Mouse (Mus musculus): Measurements from ENCODE around the gene Lct. TPM values are rescaled to one million over a fixed set of nuclear protein-coding genes. Genes with fewer than 3 reads are reported as not detected.

The Lct gene
- polyA plus RNA-seq, 1 experiment: 0.06 TPM

- no peak overlapping the region for H3ac ChIP-seq (ENCODE audit: control insufficient read depth, insufficient read length, low read depth)
- H3K79me3 ChIP-seq (ENCODE audit: low read depth): no peaks in the 10 kb centered on the region
- TF ChIP-seq USF1 (IDR thresholded peaks at IDR 0.05; ENCODE audit: low read depth) (no peak), CEBPB (IDR thresholded peaks at IDR 0.05; ENCODE audit: low read depth) (no peak), MYOD1 (IDR thresholded peaks at IDR 0.05; ENCODE audit: control insufficient read depth, insufficient read length, low read depth) (no peak), CTCF (IDR thresholded peaks at IDR 0.05; ENCODE audit: control insufficient read depth, insufficient read depth, insufficient read length) (no peak), MAX (IDR thresholded peaks at IDR 0.05) (no peak), MYOG (IDR thresholded peaks at IDR 0.05; ENCODE audit: control insufficient read depth, extremely low read depth, insufficient read length) (no peak), FOSL1 (IDR thresholded peaks at IDR 0.05; ENCODE audit: insufficient read depth, low read length, poor library complexity, severe bottlenecking) (no peak)
- no peaks in the 10 kb centered on the region for H3K79me2 ChIP-seq (ENCODE audit: control insufficient read depth, insufficient read depth)
- no peaks in the 10 kb centered on the region for H3K36me3 ChIP-seq (ENCODE audit: control insufficient read depth, insufficient read depth)
- no peak overlapping the region for H3K4me3 ChIP-seq (ENCODE audit: insufficient read depth, poor library complexity, severe bottlenecking)
- H3K27me3 ChIP-seq (ENCODE audit: control insufficient read depth, insufficient read depth, insufficient read length): no peaks in the 10 kb centered on the region
Measured at GRCm38 (mm10) chr1:128290295-128290694, 37.8 kb downstream of the Lct start.

- Histone ChIP-seq H3K79me2 (ENCODE audit: control insufficient read depth, insufficient read depth) (no peaks in the 10 kb centered on the region), H3K36me3 (ENCODE audit: control insufficient read depth, insufficient read depth) (peaks cover 4% of the 10 kb centered on the region), H3K27me3 (ENCODE audit: control insufficient read depth, insufficient read depth, insufficient read length) (no peaks in the 10 kb centered on the region), H3K79me3 (ENCODE audit: low read depth) (no peaks in the 10 kb centered on the region), H3K4me3 (ENCODE audit: insufficient read depth, poor library complexity, severe bottlenecking) (no peak overlapping the region), H3ac (ENCODE audit: control insufficient read depth, insufficient read length, low read depth) (no peak overlapping the region)
- TF ChIP-seq CTCF (IDR thresholded peaks at IDR 0.05; ENCODE audit: control insufficient read depth, insufficient read depth, insufficient read length): no peak
- no peak for TF ChIP-seq MYOG (IDR thresholded peaks at IDR 0.05; ENCODE audit: control insufficient read depth, extremely low read depth, insufficient read length)
- no peak for TF ChIP-seq USF1 (IDR thresholded peaks at IDR 0.05; ENCODE audit: low read depth)
- TF ChIP-seq MAX (IDR thresholded peaks at IDR 0.05): no peak
- no peak for TF ChIP-seq CEBPB (IDR thresholded peaks at IDR 0.05; ENCODE audit: low read depth)
- no peak for TF ChIP-seq FOSL1 (IDR thresholded peaks at IDR 0.05; ENCODE audit: insufficient read depth, low read length, poor library complexity, severe bottlenecking)
- TF ChIP-seq MYOD1 (IDR thresholded peaks at IDR 0.05; ENCODE audit: control insufficient read depth, insufficient read length, low read depth): no peak
Measured at GRCm38 (mm10) chr1:128285136-128285535, 43.0 kb downstream of the Lct start.

GRCm38 (mm10) chr1:128284157-128284690 lies 43.9 kb downstream of the Lct start:
- Histone ChIP-seq H3K79me3 (ENCODE audit: low read depth) (no peaks in the 10 kb centered on the region), H3K27me3 (ENCODE audit: control insufficient read depth, insufficient read depth, insufficient read length) (no peaks in the 10 kb centered on the region), H3K4me3 (ENCODE audit: insufficient read depth, poor library complexity, severe bottlenecking) (no peak overlapping the region), H3K36me3 (ENCODE audit: control insufficient read depth, insufficient read depth) (peaks cover 13% of the 10 kb centered on the region), H3K79me2 (ENCODE audit: control insufficient read depth, insufficient read depth) (no peaks in the 10 kb centered on the region), H3ac (ENCODE audit: control insufficient read depth, insufficient read length, low read depth) (no peak overlapping the region)
- TF ChIP-seq MYOG (IDR thresholded peaks at IDR 0.05; ENCODE audit: control insufficient read depth, extremely low read depth, insufficient read length) (no peak), CTCF (IDR thresholded peaks at IDR 0.05; ENCODE audit: control insufficient read depth, insufficient read depth, insufficient read length) (no peak), USF1 (IDR thresholded peaks at IDR 0.05; ENCODE audit: low read depth) (no peak), CEBPB (IDR thresholded peaks at IDR 0.05; ENCODE audit: low read depth) (no peak), MYOD1 (IDR thresholded peaks at IDR 0.05; ENCODE audit: control insufficient read depth, insufficient read length, low read depth) (no peak), FOSL1 (IDR thresholded peaks at IDR 0.05; ENCODE audit: insufficient read depth, low read length, poor library complexity, severe bottlenecking) (no peak), MAX (IDR thresholded peaks at IDR 0.05) (no peak)

- Histone ChIP-seq H3K36me3 (ENCODE audit: control insufficient read depth, insufficient read depth) (peaks cover 23% of the 10 kb centered on the region), H3K79me3 (ENCODE audit: low read depth) (no peaks in the 10 kb centered on the region), H3K4me3 (ENCODE audit: insufficient read depth, poor library complexity, severe bottlenecking) (no peak overlapping the region), H3K27me3 (ENCODE audit: control insufficient read depth, insufficient read depth, insufficient read length) (no peaks in the 10 kb centered on the region), H3K79me2 (ENCODE audit: control insufficient read depth, insufficient read depth) (no peaks in the 10 kb centered on the region), H3ac (ENCODE audit: control insufficient read depth, insufficient read length, low read depth) (no peak overlapping the region)
- TF ChIP-seq MYOG (IDR thresholded peaks at IDR 0.05; ENCODE audit: control insufficient read depth, extremely low read depth, insufficient read length): no peak
- TF ChIP-seq USF1 (IDR thresholded peaks at IDR 0.05; ENCODE audit: low read depth): no peak
- no peak for TF ChIP-seq FOSL1 (IDR thresholded peaks at IDR 0.05; ENCODE audit: insufficient read depth, low read length, poor library complexity, severe bottlenecking)
- no peak for TF ChIP-seq CTCF (IDR thresholded peaks at IDR 0.05; ENCODE audit: control insufficient read depth, insufficient read depth, insufficient read length)
- TF ChIP-seq CEBPB (IDR thresholded peaks at IDR 0.05; ENCODE audit: low read depth): no peak
- TF ChIP-seq MYOD1 (IDR thresholded peaks at IDR 0.05; ENCODE audit: control insufficient read depth, insufficient read length, low read depth): no peak
- no peak for TF ChIP-seq MAX (IDR thresholded peaks at IDR 0.05)
Measured at GRCm38 (mm10) chr1:128282924-128283323, 45.2 kb downstream of the Lct start.

- Histone ChIP-seq H3K36me3 (ENCODE audit: control insufficient read depth, insufficient read depth) (peaks cover 34% of the 10 kb centered on the region), H3K27me3 (ENCODE audit: control insufficient read depth, insufficient read depth, insufficient read length) (no peaks in the 10 kb centered on the region), H3K4me3 (ENCODE audit: insufficient read depth, poor library complexity, severe bottlenecking) (no peak overlapping the region), H3ac (ENCODE audit: control insufficient read depth, insufficient read length, low read depth) (no peak overlapping the region), H3K79me3 (ENCODE audit: low read depth) (no peaks in the 10 kb centered on the region), H3K79me2 (ENCODE audit: control insufficient read depth, insufficient read depth) (no peaks in the 10 kb centered on the region)
- TF ChIP-seq FOSL1 (IDR thresholded peaks at IDR 0.05; ENCODE audit: insufficient read depth, low read length, poor library complexity, severe bottlenecking): no peak
- TF ChIP-seq CTCF (IDR thresholded peaks at IDR 0.05; ENCODE audit: control insufficient read depth, insufficient read depth, insufficient read length): no peak
- TF ChIP-seq MYOG (IDR thresholded peaks at IDR 0.05; ENCODE audit: control insufficient read depth, extremely low read depth, insufficient read length): no peak
- TF ChIP-seq USF1 (IDR thresholded peaks at IDR 0.05; ENCODE audit: low read depth): no peak
- no peak for TF ChIP-seq CEBPB (IDR thresholded peaks at IDR 0.05; ENCODE audit: low read depth)
- TF ChIP-seq MYOD1 (IDR thresholded peaks at IDR 0.05; ENCODE audit: control insufficient read depth, insufficient read length, low read depth): no peak
- no peak for TF ChIP-seq MAX (IDR thresholded peaks at IDR 0.05)
Measured at GRCm38 (mm10) chr1:128281753-128282152, 46.4 kb downstream of the Lct start.

Data from C2C12 (cell line).